Mouse (Mus musculus): ENCODE measurements at regions not wholly inside any gene's neighbourhood (a gene's known extent, or its start where the extent isn't known, plus 50 kb on each side); places are given as distances from the start of the nearest gene placed in this dataset.

- DNase-seq (ENCODE audit: low read depth, low spot score), result no peak
Observed at GRCm38 (mm10) chr11:16638349-16638748, 113.7 kb upstream of the Egfr start.

- no peak for DNase-seq (ENCODE audit: low read depth, low spot score)
Observed at GRCm38 (mm10) chr11:16649599-16649998, 102.4 kb upstream of the Egfr start.

- DNase-seq (ENCODE audit: low read depth, low spot score), result no peak
Observed at GRCm38 (mm10) chr11:16663806-16664205, 88.2 kb upstream of the Egfr start.

- DNase-seq (ENCODE audit: low read depth, low spot score), result no peak
Observed at GRCm38 (mm10) chr11:16669453-16670251, 82.4 kb upstream of the Egfr start.

GRCm38 (mm10) chr11:16670282-16670681 lies 81.7 kb upstream of the Egfr start:
- DNase-seq (ENCODE audit: low read depth, low spot score), result no peak

- DNase-seq (ENCODE audit: low read depth, low spot score), result peak; percentile 9
Observed at GRCm38 (mm10) chr11:16675951-16676350, 76.1 kb upstream of the Egfr start.

GRCm38 (mm10) chr11:16683538-16683937 lies 68.5 kb upstream of the Egfr start:
- DNase-seq (ENCODE audit: low read depth, low spot score), result no peak

GRCm38 (mm10) chr11:16695596-16695995 lies 56.4 kb upstream of the Egfr start:
- no peak for DNase-seq (ENCODE audit: low read depth, low spot score)

GRCm38 (mm10) chr11:16696787-16697186 lies 55.2 kb upstream of the Egfr start:
- DNase-seq (ENCODE audit: low read depth, low spot score), result no peak

- DNase-seq (ENCODE audit: low read depth, low spot score), result no peak
Observed at GRCm38 (mm10) chr11:16701826-16702225, 50.2 kb upstream of the Egfr start.
